Mouse (Mus musculus): ENCODE data around the gene Wdr54.

GRCm38 (mm10) chr6:83142211-83142731 lies 13.9 kb downstream of the Wdr54 start:
- TF ChIP-seq CTCF (IDR thresholded peaks at IDR 0.05; ENCODE audit: borderline replicate concordance, control insufficient read depth, extremely low read depth, insufficient read depth, low read length, poor library complexity) (no peak), POLR2A (IDR thresholded peaks at IDR 0.05; ENCODE audit: control insufficient read depth, extremely low read depth, insufficient read depth, low read length, poor library complexity) (no peak)

Measured in thymus, adult 2 months (tissue).